Comparison of ENCODE assay signal across 13 mouse cellular contexts in the genomic region with DNA sequence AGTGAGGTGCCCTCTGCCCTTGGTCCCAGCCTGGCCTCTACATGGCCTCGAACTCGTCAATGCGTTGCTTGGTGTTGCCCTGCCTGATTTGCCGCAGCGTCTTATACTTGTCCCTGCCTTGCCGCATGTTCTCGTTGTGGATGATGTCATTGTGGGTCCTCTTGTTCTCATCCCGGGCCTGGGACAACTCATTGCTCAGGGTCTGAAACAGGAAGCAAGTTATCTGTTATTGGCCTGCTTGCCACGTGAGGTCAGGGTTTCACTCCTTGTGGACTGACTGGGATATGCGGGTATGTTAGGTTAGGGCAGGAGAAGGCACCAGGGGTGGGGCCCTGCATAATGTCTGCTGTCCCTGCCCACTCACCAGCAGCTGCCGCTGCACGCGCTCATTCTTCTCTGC. TPM values are rescaled to one million over a fixed set of nuclear protein-coding genes. Genes with fewer than 3 reads are reported as not detected.
DNase-seq lines count a peak whose midpoint lies in the region; ATAC-seq and TF ChIP-seq lines count a peak whose summit lies in the region.
"Had no signal": no experiment of that assay in that cellular context is flagged by ENCODE, and none has a peak within 500 bp of the region (broad histone marks: within the 10 kb centered on the region; RNA-seq: fewer than 3 reads in every experiment).

No protein-coding gene starts in this region.

- H3K9ac ChIP-seq in kidney, embryonic 16.5 days (replicated peaks; ENCODE audit: low read length), result no peak overlapping the region
- H3K9ac ChIP-seq in ES-Bruce4 (ENCODE audit: low read depth, poor library complexity, severe bottlenecking), result no peak overlapping the region
- H3K9ac ChIP-seq: limb, embryonic 13.5 days had no signal

- H3K4me2 ChIP-seq in kidney, embryonic 16.5 days (replicated peaks; ENCODE audit: low read depth, low read length), result no peak overlapping the region
- H3K4me2 ChIP-seq: limb, embryonic 13.5 days had no signal

- no peaks in the 10 kb centered on the region for H3K27me3 ChIP-seq in kidney, embryonic 16.5 days (ENCODE audit: insufficient read depth, low read length)
- H3K27me3 ChIP-seq in spleen, adult 2 months (ENCODE audit: control insufficient read depth, insufficient read depth, low read length), result no peaks in the 10 kb centered on the region
- no peaks in the 10 kb centered on the region for H3K27me3 ChIP-seq in ES-Bruce4 (ENCODE audit: control insufficient read depth, insufficient read depth, low read length, poor library complexity, severe bottlenecking)
- H3K27me3 ChIP-seq: limb, embryonic 13.5 days had no signal

- TF ChIP-seq CTCF in spleen, adult 2 months (IDR thresholded peaks at IDR 0.05; ENCODE audit: extremely low read depth, insufficient read depth, insufficient read length, insufficient replicate concordance), result peak; percentile 3; the same call in 1 of the 2 replicates
- TF ChIP-seq CTCF in ES-Bruce4 (IDR thresholded peaks at IDR 0.05; ENCODE audit: low read depth, low read length), result no peak

- H3K36me3 ChIP-seq in kidney, embryonic 16.5 days (ENCODE audit: insufficient read depth, low read length), result peaks cover 46% of the 10 kb centered on the region
- peaks cover 45% of the 10 kb centered on the region for H3K36me3 ChIP-seq in spleen, adult 2 months (ENCODE audit: control insufficient read depth, insufficient read depth, low read length)
- H3K36me3 ChIP-seq in ES-Bruce4 (ENCODE audit: control insufficient read depth, insufficient read depth, low read length, poor library complexity, severe bottlenecking), result peaks cover 69% of the 10 kb centered on the region

- WGBS in kidney, embryonic 16.5 days, result 90% methylated on average over 13 of the region's 13 CpGs
- WGBS in spleen, adult 2 months, result 88% methylated on average over 13 of the region's 13 CpGs

- H3K27ac ChIP-seq in kidney, embryonic 16.5 days (ENCODE audit: low read length), result no peak overlapping the region
- no peak overlapping the region for H3K27ac ChIP-seq in spleen, adult 2 months (ENCODE audit: insufficient read depth, low read length)
- no peak overlapping the region for H3K27ac ChIP-seq in ES-Bruce4 (ENCODE audit: insufficient read depth, low read length)
- H3K27ac ChIP-seq: limb, embryonic 13.5 days had no signal

- no peaks in the 10 kb centered on the region for H3K9me3 ChIP-seq in kidney, embryonic 16.5 days (ENCODE audit: low read length)
- peaks cover 78% of the 10 kb centered on the region for H3K9me3 ChIP-seq in ES-Bruce4 (replicated peaks; ENCODE audit: control insufficient read depth, insufficient read depth, low read length, poor library complexity, severe bottlenecking)
- H3K9me3 ChIP-seq: limb, embryonic 13.5 days had no signal

- peaks cover 31% of the 10 kb centered on the region for H3K4me1 ChIP-seq in kidney, embryonic 16.5 days (ENCODE audit: insufficient read depth, low read length)
- H3K4me1 ChIP-seq in spleen, adult 2 months (ENCODE audit: control insufficient read depth, insufficient read depth, insufficient read length), result peaks cover 16% of the 10 kb centered on the region; the same call in 1 of the 2 replicates
- no peaks in the 10 kb centered on the region for H3K4me1 ChIP-seq in ES-Bruce4 (ENCODE audit: control insufficient read depth, insufficient read depth, low read length)

- TF ChIP-seq EP300 in ES-Bruce4 (IDR thresholded peaks at IDR 0.05; ENCODE audit: insufficient read depth, low read depth, low read length), result 0 out of 2 replicates have a peak, but pooled peaks have one; percentile 26

- TF ChIP-seq POLR2A in spleen, adult 2 months (IDR thresholded peaks at IDR 0.05; ENCODE audit: low read depth, low read length), result no peak
- no peak for TF ChIP-seq POLR2A in ES-Bruce4 (IDR thresholded peaks at IDR 0.05; ENCODE audit: insufficient read depth, low read length)

- DNase-seq in kidney, adult 8-10 months, result peak; percentile 6 to 15
- no peak for DNase-seq in spleen, adult 2 months (ENCODE audit: low read depth in 1 of 2, low spot score in 2 of 2)
- DNase-seq in spleen, postnatal 36 days (ENCODE audit: low spot score in 2 of 2), result no peak
- no peak for DNase-seq in embryo, embryonic 11 days
- DNase-seq in layer of hippocampus, adult 8-10 months (ENCODE audit: low spot score in 2 of 2), result no peak
- DNase-seq: adrenal gland, postnatal 36 days; lung, postnatal 14 days; right cerebral cortex, adult 18-20 months had no signal

- H3K4me3 ChIP-seq in kidney, embryonic 16.5 days (ENCODE audit: low read length), result no peak overlapping the region
- no peak overlapping the region for H3K4me3 ChIP-seq in spleen, adult 2 months (ENCODE audit: extremely low read depth, insufficient read depth, insufficient read length)
- H3K4me3 ChIP-seq in ES-Bruce4 (ENCODE audit: low read depth, low read length), result no peak overlapping the region
- H3K4me3 ChIP-seq: limb, embryonic 13.5 days had no signal

- ATAC-seq in kidney, embryonic 16.5 days (ENCODE audit: low FRiP score, low TSS enrichment), result no peak
- peak; percentile 9; the same call in 1 of the 2 replicates for ATAC-seq in granulocyte monocyte progenitor cell, adult 5-6 weeks (replicated peaks; ENCODE audit: poor library complexity, severe bottlenecking)
- ATAC-seq: inflammation-experienced regulatory T-cells, adult 6 months had no signal

RNA-seq across cellular contexts. Expression of gene Ezr, which starts 43.3 kb away (rescaled TPM):
- polyA plus RNA-seq in kidney, embryonic 16.5 days (2015; fragmentation: Nextera tagmentation; extraction: Ambion mirVana), result 240 and 248 TPM in 2 replicates
- polyA plus RNA-seq in spleen, adult 2 months (2012; rRNA removed), result 63.0 and 73.5 TPM in 2 replicates
- polyA plus RNA-seq in ES-Bruce4 (2011; ENCODE audit: insufficient read depth, insufficient read length, low read depth, missing spikeins), result 163 and 168 TPM in 2 replicates
- 44.2 and 55.0 TPM in 2 replicates for total RNA-seq in granulocyte monocyte progenitor cell, adult 5-6 weeks (2014; fragmentation: Nextera tagmentation)
- 99.7 and 110 TPM in 2 replicates for total RNA-seq in granulocyte monocyte progenitor cell, adult 5-6 weeks (2017)
- 10 to 100 TPM; 37.3 to 59.3 (median 44.4) TPM for total RNA-seq in layer of hippocampus, adult 8-10 months (2022)

Comparison
In these comparisons a context has a peak if more than half of its experiments do, and no peak if none do; other contexts are left out.
1. DNase-seq: peak in kidney, adult 8-10 months (2 of 2); none in spleen, adult 2 months (0 of 2), spleen, postnatal 36 days (0 of 2), embryo, embryonic 11 days (single experiment) and layer of hippocampus, adult 8-10 months (0 of 2).